Mouse (Mus musculus): Measurements from ENCODE around the gene Gm340.

- TF ChIP-seq CTCF (IDR thresholded peaks at IDR 0.05; ENCODE audit: control insufficient read depth, insufficient read depth, insufficient replicate concordance, low read depth, low read length) (no peak), POLR2A (IDR thresholded peaks at IDR 0.05; ENCODE audit: control insufficient read depth, low read depth, low read length) (no peak)
Observed at GRCm38 (mm10) chr19:41589026-41589425, 6.9 kb downstream of the Gm340 start.

All from testis, adult 2 months (tissue).